Mouse (Mus musculus) cerebellum, adult 2 months (tissue): ENCODE data around the gene Gigyf1.

Experiments used
- CTCF ChIP-seq: fragments of 200-500 bp; IDR thresholded peaks from 2 replicates; pipeline ENCODE4 v1.5.1; 2011; ENCODE audit warnings: low read depth, mild to moderate bottlenecking, control low read depth, low read length, moderate library complexity, borderline replicate concordance; ENCODE audit not compliant: insufficient read depth
- POLR2A ChIP-seq: fragments of 200-500 bp; IDR thresholded peaks from 2 replicates; pipeline ENCODE4 v1.6.1; 2011; ENCODE audit warnings: low read length, control low read depth, borderline replicate concordance; ENCODE audit not compliant: insufficient read depth

GRCm38 (mm10) chr5:137569031-137569430 lies 50.7 kb downstream of the Gigyf1 start:
- TF ChIP-seq CTCF (no peak), POLR2A (no peak)
